Mouse (Mus musculus) liver, embryonic 12.5 days (tissue): ENCODE measurements around the gene Asic1. TPM values are rescaled to one million over a fixed set of nuclear protein-coding genes. Genes with fewer than 3 reads are reported as not detected.

Experiments
- ATAC-seq: fragments of 200-750 bp; cut with Nextera tagmentation; 2 replicates; pipeline ENCODE4 v1.8.0; 2017; ENCODE audit warnings: moderate number of reproducible peaks, mild to moderate bottlenecking, moderate library complexity
- H3K27ac ChIP-seq: fragments of 300-500 bp; sonication (generic); 2 replicates; pipeline ENCODE4 v1.5.1; 2016; ENCODE audit warnings: mild to moderate bottlenecking
- H3K27me3 ChIP-seq: fragments of 300-500 bp; sonication (generic); replicated peaks from 2 replicates; pipeline ENCODE4 v1.6.1; 2016; ENCODE audit warnings: mild to moderate bottlenecking, moderate library complexity
- H3K36me3 ChIP-seq: fragments of 300-500 bp; sonication (generic); 2 replicates; pipeline ENCODE4 v1.6.1; 2016; ENCODE audit warnings: mild to moderate bottlenecking, moderate library complexity
- H3K4me1 ChIP-seq: fragments of 300-500 bp; sonication (generic); 2 replicates; pipeline ENCODE4 v1.6.1; 2016
- H3K4me2 ChIP-seq: fragments of 300-500 bp; sonication (generic); 2 replicates; pipeline ENCODE4 v1.6.1; 2016; ENCODE audit warnings: mild to moderate bottlenecking, moderate library complexity
- H3K4me3 ChIP-seq: fragments of 300-500 bp; sonication (generic); 2 replicates; pipeline ENCODE4 v1.5.1; 2016; ENCODE audit warnings: mild to moderate bottlenecking, moderate library complexity
- H3K9ac ChIP-seq: fragments of 300-500 bp; sonication (generic); 2 replicates; pipeline ENCODE4 v1.6.1; 2016; ENCODE audit warnings: mild to moderate bottlenecking, moderate library complexity
- H3K9me3 ChIP-seq: fragments of 300-500 bp; sonication (generic); replicated peaks from 2 replicates; pipeline ENCODE4 v1.6.1; 2016; ENCODE audit warnings: mild to moderate bottlenecking, moderate library complexity
- WGBS: fragments of 180-500 bp; shearing (Covaris S2); methylation state at CpG from one replicate; pipeline ENCODE4 v1.1.7; 2016; ENCODE audit not compliant: insufficient replicate concordance; 5-methylcytosine and 5-hydroxymethylcytosine counted together
- polyA plus RNA-seq: library from polyadenylated mRNA; unstranded; fragments of >200 nt; fragmentation: Nextera tagmentation; extraction: Ambion mirVana; gene quantifications from 2 replicates; pipeline ENCODE4 v1.2.1, GENCODE M21; 2016

Gene Asic1
- polyA plus RNA-seq, 1 experiment from 2014 or later, result 2.0 TPM

GRCm38 (mm10) chr15:99704881-99705280 lies 34.7 kb downstream of the Asic1 start:
- H3K9me3 ChIP-seq, result no peaks in the 10 kb centered on the region
- no peak for ATAC-seq
- 64% methylated on average over 7 of the region's 7 CpGs for WGBS
- H3K27ac ChIP-seq, result no peak overlapping the region; the same call in 1 of the 2 replicates
- H3K9ac ChIP-seq, result no peak overlapping the region
- no peak overlapping the region for H3K4me2 ChIP-seq
- H3K4me3 ChIP-seq, result no peak overlapping the region
- H3K4me1 ChIP-seq, result peaks cover 40% of the 10 kb centered on the region
- peaks cover 58% of the 10 kb centered on the region for H3K36me3 ChIP-seq
- peaks cover 5% of the 10 kb centered on the region; the same call in 1 of the 2 replicates for H3K27me3 ChIP-seq

DNA sequence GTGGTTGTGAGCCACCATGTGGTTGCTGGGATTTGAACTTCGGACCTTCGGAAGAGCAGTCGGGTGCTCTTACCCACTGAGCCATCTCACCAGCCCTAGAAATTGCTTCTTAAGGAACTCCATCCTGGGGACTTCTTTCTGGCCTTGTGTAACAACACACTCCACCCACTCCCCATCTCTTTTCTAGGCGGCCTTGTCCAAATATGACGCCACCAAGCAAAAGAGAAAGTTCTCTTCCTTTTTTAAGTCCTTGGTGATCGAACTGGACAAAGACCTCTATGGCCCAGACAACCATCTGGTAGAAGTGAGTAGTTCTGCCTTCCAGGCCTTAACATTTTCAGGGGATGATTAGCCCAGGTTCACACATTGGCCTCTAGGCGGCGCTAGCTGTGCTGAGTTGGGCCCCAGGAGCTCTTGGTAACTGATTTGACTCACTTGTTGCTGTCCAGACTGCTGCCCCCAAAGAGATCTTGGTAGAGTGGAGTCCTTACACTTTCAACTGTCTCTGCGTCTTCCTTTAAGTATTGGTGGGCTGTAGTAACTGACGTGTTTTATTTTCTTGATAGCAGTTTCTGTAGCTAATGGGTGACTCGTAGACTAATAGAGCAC lies 35.4 kb downstream of the Asic1 start, which contains the start of gene Gm17349:
Gm17349 (minus strand) TSS at position 51 of the 609 bp plus-strand sequence.
- no peak within 1 kb of the TSS for H3K4me3 ChIP-seq
- no peak within 1 kb of the TSS for H3K9ac ChIP-seq
- no peak within 1 kb of the TSS for H3K4me2 ChIP-seq
- H3K27ac ChIP-seq, result no peak within 1 kb of the TSS; the same call in 1 of the 2 replicates
- H3K9me3 ChIP-seq, result no peaks in the 10 kb centered on the region
- H3K4me1 ChIP-seq, result peaks cover 34% of the 10 kb centered on the region
- no peak for ATAC-seq
- WGBS, result 51% methylated on average over 11 of the region's 11 CpGs
- H3K27me3 ChIP-seq, result no peaks in the 10 kb centered on the region
- H3K36me3 ChIP-seq, result peaks cover 65% of the 10 kb centered on the region

DNA sequence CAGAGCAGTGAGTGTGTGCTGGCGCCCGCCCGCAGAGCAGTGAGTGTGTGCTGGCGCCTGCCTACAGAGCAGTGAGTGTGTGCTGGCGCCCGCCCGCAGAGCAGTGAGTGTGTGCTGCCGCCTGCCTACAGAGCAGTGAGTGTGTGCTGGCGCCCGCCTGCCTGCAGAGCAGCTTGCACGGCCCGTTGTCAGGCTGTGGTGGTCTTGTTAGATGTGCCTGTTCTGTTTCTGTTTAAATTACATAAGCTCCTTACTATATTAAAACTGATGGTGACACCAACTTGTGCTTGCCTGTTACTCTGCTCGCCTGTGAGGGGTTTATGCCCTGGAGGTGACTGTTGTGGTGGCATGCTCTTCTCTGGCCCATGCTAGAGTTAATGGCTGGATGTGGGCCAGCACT lies 38.0 kb downstream of the Asic1 start:
- H3K36me3 ChIP-seq, result peaks cover 91% of the 10 kb centered on the region
- WGBS, result 91% methylated on average over 13 of the region's 13 CpGs
- no peak for ATAC-seq

GRCm38 (mm10) chr15:99710221-99711190 lies 40.3 kb downstream of the Asic1 start:
- H3K9ac ChIP-seq, result no peak overlapping the region
- H3K27me3 ChIP-seq, result no peaks in the 10 kb centered on the region
- H3K4me3 ChIP-seq, result no peak overlapping the region
- ATAC-seq, result no peak
- H3K4me1 ChIP-seq, result peaks cover 6% of the 10 kb centered on the region
- peak overlapping the region; percentile 10; the same call in 1 of the 2 replicates for H3K27ac ChIP-seq
- no peak overlapping the region for H3K4me2 ChIP-seq
- no peaks in the 10 kb centered on the region for H3K9me3 ChIP-seq
- peaks cover 86% of the 10 kb centered on the region for H3K36me3 ChIP-seq
- WGBS, result 78% methylated on average over 10 of the region's 10 CpGs

More for the DNA sequence above, 38.0 kb downstream of the Asic1 start:
- H3K9me3 ChIP-seq, result no peaks in the 10 kb centered on the region
- H3K4me2 ChIP-seq, result no peak overlapping the region
- peaks cover 14% of the 10 kb centered on the region for H3K4me1 ChIP-seq
- H3K27ac ChIP-seq, result no peak overlapping the region
- no peak overlapping the region for H3K4me3 ChIP-seq
- no peaks in the 10 kb centered on the region for H3K27me3 ChIP-seq
- H3K9ac ChIP-seq, result no peak overlapping the region

GRCm38 (mm10) chr15:99711491-99711890 lies 41.3 kb downstream of the Asic1 start:
- peaks cover 79% of the 10 kb centered on the region for H3K36me3 ChIP-seq
- H3K4me3 ChIP-seq, result no peak overlapping the region
- no peak for ATAC-seq

GRCm38 (mm10) chr15:99712666-99713559 lies 42.7 kb downstream of the Asic1 start:
- Histone ChIP-seq H3K9ac (no peak overlapping the region), H3K4me1 (peaks cover 23% of the 10 kb centered on the region), H3K27me3 (no peaks in the 10 kb centered on the region), H3K36me3 (peaks cover 65% of the 10 kb centered on the region), H3K9me3 (no peaks in the 10 kb centered on the region), H3K4me3 (no peak overlapping the region), H3K4me2 (no peak overlapping the region), H3K27ac (no peak overlapping the region)
- 75% methylated on average over 13 of the region's 13 CpGs for WGBS
- no peak for ATAC-seq

More at GRCm38 (mm10) chr15:99711491-99711890, 41.3 kb downstream of the Asic1 start:
- Histone ChIP-seq H3K9me3 (no peaks in the 10 kb centered on the region), H3K4me2 (no peak overlapping the region), H3K9ac (no peak overlapping the region), H3K4me1 (peaks cover 16% of the 10 kb centered on the region), H3K27ac (no peak overlapping the region), H3K27me3 (no peaks in the 10 kb centered on the region)
- WGBS, result 65% methylated on average over 3 of the region's 3 CpGs

GRCm38 (mm10) chr15:99713569-99713968 lies 43.4 kb downstream of the Asic1 start:
- peaks cover 23% of the 10 kb centered on the region for H3K4me1 ChIP-seq
- no peak overlapping the region for H3K9ac ChIP-seq
- H3K36me3 ChIP-seq, result peaks cover 59% of the 10 kb centered on the region
- WGBS, result 81% methylated on average over 3 of the region's 3 CpGs
- no peaks in the 10 kb centered on the region for H3K9me3 ChIP-seq
- no peak overlapping the region for H3K4me2 ChIP-seq
- H3K4me3 ChIP-seq, result no peak overlapping the region
- no peaks in the 10 kb centered on the region for H3K27me3 ChIP-seq
- no peak for ATAC-seq
- no peak overlapping the region for H3K27ac ChIP-seq

GRCm38 (mm10) chr15:99714206-99714605 lies 44.0 kb downstream of the Asic1 start:
- Histone ChIP-seq H3K27ac (no peak overlapping the region), H3K36me3 (peaks cover 53% of the 10 kb centered on the region), H3K4me2 (no peak overlapping the region), H3K4me3 (no peak overlapping the region), H3K9me3 (no peaks in the 10 kb centered on the region), H3K27me3 (no peaks in the 10 kb centered on the region), H3K4me1 (peaks cover 23% of the 10 kb centered on the region), H3K9ac (no peak overlapping the region)
- WGBS, result 67% methylated on average over 4 of the region's 4 CpGs
- no peak for ATAC-seq

DNA sequence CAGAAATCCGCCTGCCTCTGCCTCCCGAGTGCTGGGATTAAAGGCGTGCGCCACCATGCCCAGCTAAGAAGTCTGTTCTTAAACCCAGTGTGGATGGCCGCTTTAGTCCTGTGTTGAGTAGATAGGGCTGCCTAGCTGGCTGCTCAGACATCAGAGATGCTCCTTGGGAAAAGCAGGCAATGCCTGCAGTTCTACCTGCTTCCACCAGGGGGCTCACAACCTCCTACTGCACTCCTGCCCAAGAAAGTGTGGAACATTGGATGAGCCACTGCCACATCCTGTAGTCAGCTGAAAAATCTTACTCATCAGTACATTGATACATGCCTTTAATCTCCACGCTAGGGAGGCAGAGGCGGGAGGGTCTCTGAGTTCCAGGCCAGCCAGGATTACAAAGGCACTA lies 44.7 kb downstream of the Asic1 start:
- Histone ChIP-seq H3K9ac (no peak overlapping the region), H3K27me3 (no peaks in the 10 kb centered on the region), H3K36me3 (peaks cover 46% of the 10 kb centered on the region), H3K4me1 (peaks cover 23% of the 10 kb centered on the region), H3K9me3 (no peaks in the 10 kb centered on the region), H3K4me2 (no peak overlapping the region), H3K4me3 (no peak overlapping the region), H3K27ac (no peak overlapping the region)
- ATAC-seq, result peak; percentile 28; the same call in 1 of the 2 replicates
- WGBS, result 36% methylated on average over 7 of the region's 7 CpGs

- Histone ChIP-seq H3K4me1 (peaks cover 23% of the 10 kb centered on the region), H3K4me3 (no peak overlapping the region), H3K27ac (0 out of 2 replicates have a peak overlapping the region, but pooled peaks have one; percentile 46), H3K4me2 (no peak overlapping the region), H3K36me3 (peaks cover 42% of the 10 kb centered on the region), H3K9ac (no peak overlapping the region), H3K9me3 (no peaks in the 10 kb centered on the region), H3K27me3 (no peaks in the 10 kb centered on the region)
- 67% methylated on average over 13 of the region's 13 CpGs for WGBS
- ATAC-seq, result no peak
Observed at GRCm38 (mm10) chr15:99715361-99715865, 45.2 kb downstream of the Asic1 start.
